Mouse (Mus musculus): ENCODE measurements around the gene Layn.
A peak's percentile ranks its signal among the peaks of the same experiment; 100 is the strongest.

The Layn gene

DNA sequence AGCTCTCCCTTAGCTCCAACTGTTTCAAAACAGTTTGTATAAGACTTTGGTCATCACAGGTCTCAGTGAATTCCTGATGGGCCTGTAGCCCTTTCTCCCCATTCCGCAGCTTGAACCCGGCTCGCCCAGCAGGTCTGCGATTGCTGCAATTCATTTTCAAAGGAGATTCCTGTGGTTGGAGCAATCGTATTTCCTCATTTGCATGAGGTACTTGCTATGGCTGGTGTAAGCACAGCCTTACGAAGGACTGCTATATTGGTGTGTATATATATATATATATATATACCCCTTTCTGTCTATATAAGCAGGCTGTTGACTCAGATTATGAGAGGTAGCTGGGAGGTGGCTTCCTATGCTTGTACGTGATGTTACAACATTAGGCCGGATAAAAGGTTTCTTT, 44.6 kb downstream of the Layn start:
- DNase-seq = no peak

DNA sequence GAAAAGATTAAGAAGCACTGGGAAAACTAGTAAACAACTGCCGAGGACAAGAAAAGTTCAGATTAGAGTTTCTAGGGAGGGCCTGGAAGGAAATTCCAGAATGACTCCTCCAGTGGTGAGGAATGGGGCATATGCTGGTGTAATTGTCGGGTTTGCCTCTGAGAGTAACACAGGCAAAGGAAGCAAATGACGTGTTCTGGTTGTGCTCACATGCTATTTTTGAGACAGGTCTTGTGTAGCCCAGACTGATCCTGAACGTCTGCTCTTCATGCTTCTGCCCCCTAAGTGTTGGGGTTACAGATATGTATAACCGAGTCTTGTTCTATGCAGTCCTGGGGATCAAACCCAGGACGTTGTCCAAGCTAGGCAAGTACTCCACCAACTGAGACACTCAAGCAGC, 45.3 kb downstream of the Layn start:
- DNase-seq = no peak

DNA sequence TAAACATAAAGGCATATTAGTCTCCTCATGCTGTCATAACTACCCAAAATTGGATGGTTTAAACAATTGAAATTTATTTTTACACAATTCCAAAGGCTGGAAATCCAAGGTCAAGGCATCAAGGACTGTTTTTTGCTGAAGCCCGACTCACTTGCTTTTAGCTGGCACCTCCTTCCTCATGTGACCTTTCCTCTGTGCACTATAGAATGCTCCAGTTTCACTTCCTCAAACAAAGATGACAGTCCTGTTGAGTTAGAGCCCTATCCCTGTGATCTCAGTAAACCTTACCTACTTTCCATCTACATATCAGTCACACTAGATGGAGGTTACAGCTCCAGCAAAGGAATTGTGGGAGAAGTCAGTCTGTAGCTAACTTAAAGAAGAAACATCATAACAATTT, 46.7 kb downstream of the Layn start:
- no peak for DNase-seq

DNA sequence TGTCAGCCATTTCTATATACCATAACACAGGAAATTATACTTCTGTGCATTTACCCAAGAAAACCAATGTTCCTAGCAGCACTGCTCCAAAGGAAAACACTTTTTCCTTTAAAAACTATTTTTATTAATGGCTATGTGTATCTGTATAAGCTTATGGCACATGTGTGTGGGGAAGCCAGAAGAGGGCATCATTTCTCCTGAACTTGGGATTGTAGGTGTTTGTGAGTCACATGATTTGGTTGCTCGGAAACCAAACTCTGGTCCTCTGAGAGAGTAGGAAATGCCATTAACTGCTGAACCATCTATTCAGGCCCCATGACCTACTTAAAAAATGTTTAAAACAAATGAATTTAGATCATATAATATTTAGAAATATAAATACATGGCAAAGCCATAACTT, 49.9 kb downstream of the Layn start:
- DNase-seq = no peak

DNA sequence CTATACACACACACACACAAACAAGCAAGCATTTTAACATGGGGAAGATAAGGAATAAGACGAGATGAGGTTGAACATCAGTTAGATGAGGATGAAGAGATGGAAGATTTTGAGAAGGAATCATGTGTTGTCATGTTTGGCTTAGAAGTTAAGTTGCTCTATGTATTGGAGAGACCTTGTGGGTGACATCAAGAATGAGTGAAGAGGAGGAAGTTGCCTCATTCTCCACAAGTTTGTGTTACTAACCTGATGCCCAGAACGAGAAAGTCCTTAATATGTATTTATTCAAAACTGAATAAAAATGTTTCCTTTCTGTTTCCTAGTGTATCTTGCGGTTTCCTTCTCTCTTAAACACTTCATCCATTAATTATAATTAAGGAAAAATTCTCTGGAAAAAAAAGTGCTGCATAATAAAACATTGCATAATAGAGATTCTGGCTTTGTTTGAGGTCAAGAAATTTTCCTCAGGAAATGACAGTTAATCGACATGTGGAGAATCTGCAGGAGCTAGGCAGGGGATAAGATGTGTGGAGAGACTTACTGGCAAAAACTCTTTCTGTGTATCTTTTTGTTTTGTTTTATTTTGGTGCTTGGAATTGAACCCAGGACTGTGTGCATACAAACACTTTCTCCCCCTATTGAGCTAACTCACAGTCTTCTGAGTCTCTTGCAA, 55.6 kb downstream of the Layn start:
- no peak for DNase-seq

DNA sequence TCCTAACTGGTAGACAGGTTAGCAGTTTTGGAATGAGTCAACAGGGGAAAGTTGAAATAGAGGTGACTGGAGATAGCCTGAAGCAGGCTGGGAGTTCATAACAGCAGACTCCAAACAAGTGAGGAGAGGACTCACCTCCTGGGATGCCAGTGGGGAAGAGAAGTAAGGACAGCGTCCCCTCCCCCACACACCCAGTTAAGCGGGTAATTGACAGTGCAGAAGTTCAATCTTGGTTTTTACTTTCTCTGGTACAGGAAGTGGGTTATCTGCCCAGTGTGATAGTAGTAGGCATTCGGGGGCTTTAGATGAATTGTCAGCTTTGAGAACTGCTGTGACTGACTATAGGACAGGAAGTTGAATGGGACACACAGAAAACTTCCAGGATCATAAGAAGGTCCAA, 56.5 kb downstream of the Layn start:
- DNase-seq = no peak

DNA sequence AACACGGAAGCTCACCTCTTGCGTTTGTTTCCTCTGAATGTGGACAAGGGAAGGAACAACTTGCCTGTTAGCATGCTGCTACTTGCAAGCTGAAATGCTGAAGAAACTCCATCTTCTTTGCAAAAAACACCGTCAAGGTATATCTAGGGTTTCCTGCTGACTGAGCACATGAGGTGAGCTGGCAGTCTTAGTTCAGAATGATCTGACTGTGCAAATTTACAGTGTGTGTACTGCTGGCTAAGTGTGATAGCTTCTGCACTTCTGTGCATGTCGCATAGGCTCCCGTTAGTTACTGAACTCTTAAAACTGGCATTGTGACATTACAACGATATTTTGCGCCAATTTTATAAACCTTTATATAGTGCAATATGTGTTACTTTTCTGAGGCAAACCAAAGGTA, 57.2 kb downstream of the Layn start:
- no peak for DNase-seq

DNA sequence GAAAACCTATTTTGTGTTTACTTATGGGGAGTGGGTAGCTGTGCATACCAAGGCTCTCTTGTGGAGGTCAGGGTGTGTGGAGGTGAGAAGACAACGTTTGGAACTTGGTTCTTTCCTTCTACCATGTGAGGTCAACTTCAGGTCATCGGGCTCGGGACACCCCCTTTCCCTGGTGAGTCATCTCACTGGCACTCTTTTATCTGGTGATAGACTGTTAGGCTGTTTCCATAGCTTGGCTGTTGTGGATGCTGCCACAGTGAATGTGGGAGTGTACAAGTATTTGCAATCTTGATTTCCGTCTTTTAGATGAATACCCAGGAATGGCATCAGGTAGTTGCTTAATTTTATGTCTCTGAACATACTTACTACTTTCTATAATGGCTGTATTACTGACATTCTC, 61.2 kb downstream of the Layn start:
- DNase-seq = no peak

DNA sequence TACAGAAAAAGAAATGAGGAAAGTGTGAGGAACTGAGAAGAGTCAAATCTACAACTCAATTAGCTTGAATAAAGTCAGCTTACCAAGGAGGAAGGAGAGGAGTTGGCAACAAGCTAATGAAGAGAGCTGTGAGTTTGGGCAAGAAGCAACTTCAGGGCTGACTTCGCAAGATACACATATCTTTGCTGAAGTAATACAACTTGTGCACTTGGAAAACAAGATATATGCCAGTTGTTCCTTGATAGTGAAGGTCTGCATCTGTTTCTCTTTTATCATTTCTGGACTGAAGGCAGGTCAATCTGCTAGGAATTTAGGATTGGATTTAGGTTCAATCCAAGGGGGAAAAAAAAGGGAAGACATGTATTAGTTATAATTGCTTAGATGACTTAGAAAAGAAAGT, 63.2 kb downstream of the Layn start:
- DNase-seq = no peak

DNA sequence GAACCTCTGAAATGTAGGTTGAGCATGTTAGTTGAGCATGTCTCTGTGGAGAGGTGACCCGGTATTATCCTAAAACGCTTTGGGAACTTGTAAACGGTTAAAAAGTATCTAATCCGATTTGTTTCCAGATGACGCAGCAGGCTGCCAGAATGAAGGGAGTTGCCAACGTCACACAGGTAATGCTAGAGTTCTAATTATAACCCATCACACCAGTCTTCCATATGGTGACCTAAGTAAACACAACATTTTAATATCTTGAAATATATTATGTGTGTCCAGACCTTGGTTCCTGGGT, 67.3 kb downstream of the Layn start:
- peak in 1 of 2 experiments; percentile 21 for DNase-seq

DNA sequence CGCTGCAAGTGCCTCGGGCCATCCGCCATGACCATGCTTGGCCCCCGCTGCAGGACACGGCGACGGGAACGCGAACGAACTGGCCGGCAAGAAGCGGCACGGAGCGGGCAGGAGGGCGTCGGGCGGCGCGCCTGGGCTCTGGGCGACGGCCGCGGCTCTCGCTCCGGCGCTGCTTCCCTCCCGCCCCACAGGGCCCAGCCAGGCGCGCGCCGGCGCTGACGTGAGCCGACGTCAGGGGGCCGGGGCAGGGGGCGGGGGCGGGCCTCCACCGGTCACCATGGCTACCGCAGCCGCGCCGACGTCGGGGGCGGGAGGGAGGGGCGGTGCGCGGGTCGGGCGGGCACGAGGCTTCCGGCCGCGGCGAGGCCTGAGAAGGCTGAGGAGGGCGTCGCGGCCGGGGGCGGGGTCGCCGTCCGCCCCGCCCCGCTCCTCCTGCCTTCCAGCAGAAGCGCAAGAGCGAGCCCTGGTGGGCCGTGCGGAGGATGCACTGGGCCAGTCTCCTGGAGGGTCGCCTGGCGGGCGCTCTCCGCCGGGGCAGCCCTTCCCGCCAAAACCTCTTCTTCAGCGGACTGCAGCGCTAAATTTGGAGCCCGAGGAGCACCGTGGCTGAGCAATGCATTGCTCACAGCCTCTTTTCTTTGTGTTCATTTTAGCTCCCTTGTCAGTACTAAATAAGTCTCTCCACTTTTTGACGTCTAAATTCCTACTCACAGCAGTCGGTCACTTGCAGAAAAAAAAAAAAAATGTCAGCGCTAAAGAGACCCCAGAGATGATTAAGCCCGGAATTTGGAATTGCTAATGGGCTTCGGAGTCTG, 67.8 kb downstream of the Layn start, which contains the start of gene Sik2:
Gene Sik2, minus strand, starts transcription at position 233 of the 815 bp plus-strand sequence.
- peak; percentile 94 to 95 for DNase-seq

DNA sequence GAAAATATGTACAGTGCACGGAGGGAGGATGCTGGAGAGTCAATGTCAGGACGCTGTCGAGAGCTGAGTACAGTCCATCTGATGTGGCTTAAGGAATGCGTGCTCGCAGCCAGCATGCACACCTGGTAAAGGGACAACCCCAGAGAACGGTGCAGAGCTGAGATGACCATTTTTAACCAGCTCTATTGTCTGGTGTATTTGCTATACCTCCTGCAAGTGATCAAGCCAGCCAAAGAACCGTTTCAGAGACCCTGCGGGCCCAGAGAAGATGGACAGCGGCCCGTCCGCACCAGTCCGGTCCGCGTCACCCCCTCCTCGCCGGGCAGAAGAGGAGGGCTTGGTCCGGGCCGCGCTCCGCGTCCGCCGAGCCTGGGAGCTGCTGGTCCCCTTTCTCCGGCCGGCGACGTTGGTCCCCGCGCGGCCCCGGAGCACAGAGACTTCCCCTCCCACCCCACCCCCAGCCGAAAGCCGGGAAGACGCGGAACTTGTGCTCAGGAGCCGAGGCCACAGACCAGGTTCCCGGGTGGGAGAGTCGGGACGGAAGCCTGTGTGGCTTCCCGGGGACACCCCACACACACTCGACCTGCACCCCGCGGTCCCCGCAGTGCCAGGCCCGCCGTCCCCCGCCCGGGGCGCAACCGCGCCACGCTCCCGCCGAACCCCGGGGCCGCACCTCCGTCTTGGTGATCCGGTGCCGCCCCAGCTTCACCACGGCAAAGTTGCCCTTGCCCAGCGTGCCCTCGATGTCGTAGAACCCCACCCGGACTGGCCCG, 68.6 kb downstream of the Layn start:
- DNase-seq = no peak

DNA sequence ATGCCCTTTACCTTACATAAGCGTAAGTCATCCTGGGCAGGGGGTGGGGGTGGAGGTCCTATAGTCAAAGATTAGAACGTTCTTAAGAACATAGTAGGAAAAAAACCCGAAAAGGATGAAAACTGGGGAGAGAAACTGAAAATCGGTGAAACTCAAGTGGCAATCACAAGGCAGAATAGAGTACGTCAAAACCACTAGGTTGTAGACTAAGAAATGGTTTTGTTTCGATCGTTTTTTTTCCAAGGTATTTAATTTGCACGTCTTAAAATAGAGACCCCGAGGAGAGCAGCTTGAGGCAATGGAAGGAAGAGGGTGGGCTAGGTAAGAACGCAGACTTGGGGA, 69.2 kb downstream of the Layn start:
- DNase-seq = no peak

DNA sequence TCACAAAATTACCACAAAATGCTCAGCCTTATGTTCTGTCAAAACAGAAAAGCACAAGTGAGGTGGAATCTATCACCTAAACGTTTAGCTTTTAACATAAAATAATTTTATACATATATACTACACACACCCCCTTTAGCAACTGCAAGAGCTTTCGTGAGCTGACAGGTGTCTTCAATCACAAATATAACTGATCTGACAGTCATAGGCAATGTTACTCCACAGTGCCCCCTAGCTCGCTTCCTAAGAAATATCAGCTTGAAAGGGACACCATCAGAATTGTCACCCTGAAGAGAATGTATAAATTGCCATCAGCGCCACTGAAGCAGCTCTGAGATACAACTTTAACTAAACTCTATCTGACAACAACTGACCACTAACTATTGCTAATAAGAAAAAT, 70.0 kb downstream of the Layn start:
- peak; percentile 80 to 84 for DNase-seq

Data from cerebellum, postnatal 14 days (tissue).